Mouse (Mus musculus) forebrain, embryonic 11.5 days (tissue): ENCODE measurements around the gene Dmwd. TPM values are rescaled to one million over a fixed set of nuclear protein-coding genes. Genes with fewer than 3 reads are reported as not detected.

Experiments used
- ATAC-seq: fragments of 200-750 bp; cut with Nextera tagmentation; replicated peaks from 2 replicates; pipeline ENCODE4 v1.8.0; 2017; ENCODE audit warnings: moderate TSS enrichment; ENCODE audit not compliant: low FRiP score
- DNase-seq: peaks from one replicate; pipeline ENCODE4 v3.0.0-alpha.2; 2017; ENCODE audit warnings: low spot score
- H3K27ac ChIP-seq: fragments of 300-500 bp; sonication (generic); 2 replicates; pipeline ENCODE4 v1.5.1; 2014; ENCODE audit warnings: low read depth, low read length
- H3K27me3 ChIP-seq: fragments of 300-500 bp; sonication (generic); 2 replicates; pipeline ENCODE4 v1.6.1; 2014; ENCODE audit warnings: mild to moderate bottlenecking, low read length, mixed read lengths; ENCODE audit not compliant: control insufficient read depth, insufficient read depth
- H3K36me3 ChIP-seq: fragments of 300-500 bp; sonication (generic); 2 replicates; pipeline ENCODE4 v1.6.1; 2014; ENCODE audit warnings: mild to moderate bottlenecking, low read length, moderate library complexity, mixed read lengths; ENCODE audit not compliant: control insufficient read depth, insufficient read depth
- H3K4me1 ChIP-seq: fragments of 300-500 bp; sonication (generic); replicated peaks from 2 replicates; pipeline ENCODE4 v1.6.1; 2014; ENCODE audit warnings: low read length, mixed read lengths; ENCODE audit not compliant: control insufficient read depth, insufficient read depth
- H3K4me2 ChIP-seq: fragments of 300-500 bp; sonication (generic); 2 replicates; pipeline ENCODE4 v1.6.1; 2014; ENCODE audit warnings: low read depth, mild to moderate bottlenecking, low read length, moderate library complexity, mixed read lengths; ENCODE audit not compliant: severe bottlenecking
- H3K4me3 ChIP-seq: fragments of 300-500 bp; sonication (generic); 2 replicates; pipeline ENCODE4 v1.5.1; 2014; ENCODE audit warnings: low read depth, low read length
- H3K9ac ChIP-seq: fragments of 300-500 bp; sonication (generic); 2 replicates; pipeline ENCODE4 v1.6.1; 2014; ENCODE audit warnings: low read length
- H3K9me3 ChIP-seq: fragments of 300-500 bp; sonication (generic); 2 replicates; pipeline ENCODE4 v1.6.1; 2016; ENCODE audit warnings: low read length, mixed read lengths; ENCODE audit not compliant: control insufficient read depth
- WGBS: fragments of 180-500 bp; shearing (Covaris S2); extraction: QIAGEN DNeasy Blood & Tissue Kit; methylation state at CpG from one replicate; pipeline ENCODE4 v1.1.7; 2014; 5-methylcytosine and 5-hydroxymethylcytosine counted together
- polyA plus RNA-seq: library from polyadenylated mRNA; unstranded; fragments of >200 nt; fragmentation: Nextera tagmentation; extraction: Ambion mirVana; gene quantifications from 2 replicates; pipeline ENCODE4 v1.2.1, GENCODE M21; 2014

The Dmwd gene
- polyA plus RNA-seq, 1 experiment from 2014 or later: 20.9 TPM

GRCm38 (mm10) chr7:19050172-19050571 is 25.9 kb upstream of the Dmwd start:
- no peaks in the 10 kb centered on the region for H3K9me3 ChIP-seq
- H3K27me3 ChIP-seq: no peaks in the 10 kb centered on the region
- no peak overlapping the region for H3K4me3 ChIP-seq
- ATAC-seq (no peak), DNase-seq (no peak)
- no peaks in the 10 kb centered on the region for H3K4me1 ChIP-seq
- no peak overlapping the region for H3K4me2 ChIP-seq
- 86% methylated on average over 8 of the region's 8 CpGs for WGBS
- no peak overlapping the region for H3K27ac ChIP-seq
- peaks cover 28% of the 10 kb centered on the region for H3K36me3 ChIP-seq
- no peak overlapping the region for H3K9ac ChIP-seq

- Histone ChIP-seq H3K4me2 (no peak overlapping the region), H3K27me3 (no peaks in the 10 kb centered on the region), H3K4me3 (no peak overlapping the region), H3K4me1 (no peaks in the 10 kb centered on the region), H3K9ac (no peak overlapping the region), H3K27ac (no peak overlapping the region), H3K36me3 (peaks cover 22% of the 10 kb centered on the region), H3K9me3 (no peaks in the 10 kb centered on the region)
- whole genome bisulfite sequencing: 75% methylated on average over 4 of the region's 4 CpGs
- ATAC-seq: no peak
- no peak for DNase-seq
Measured at GRCm38 (mm10) chr7:19051161-19051560, 24.9 kb upstream of the Dmwd start.

DNA sequence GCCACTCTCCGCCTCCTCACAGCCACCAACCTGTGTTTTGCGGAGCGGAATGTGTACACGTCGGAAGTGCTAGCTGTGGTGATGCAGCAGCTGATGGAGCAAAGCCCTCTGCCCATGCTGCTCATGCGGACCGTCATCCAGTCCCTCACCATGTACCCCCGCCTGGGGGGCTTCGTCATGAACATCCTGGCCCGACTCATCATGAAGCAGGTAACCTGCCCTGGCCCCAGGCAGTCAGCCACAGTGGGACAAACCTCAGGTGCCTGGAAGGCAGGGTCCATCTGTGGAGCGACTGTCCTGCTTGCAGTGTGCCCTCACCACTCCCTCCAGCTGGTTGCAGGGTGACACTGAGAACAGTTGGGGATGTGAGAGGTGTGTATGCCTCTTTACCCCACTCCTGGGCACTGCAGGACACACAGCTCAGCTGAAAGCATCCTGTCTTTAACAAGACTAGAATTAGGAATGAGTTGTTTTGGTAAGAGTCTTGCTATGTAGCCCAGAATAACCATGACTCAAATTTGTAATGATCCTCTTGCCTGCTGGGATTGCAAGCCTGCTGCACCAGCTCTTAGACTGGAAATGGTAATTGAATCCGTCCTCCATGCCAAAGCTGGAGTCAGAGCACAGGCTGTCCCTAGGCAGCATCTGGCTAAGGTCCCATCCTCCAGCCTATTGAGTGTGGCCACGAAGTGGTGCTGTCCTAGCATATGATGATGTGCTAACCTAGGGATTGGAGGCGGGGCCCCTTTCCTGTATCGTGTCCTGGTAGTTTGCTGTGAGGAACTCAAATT is 23.5 kb upstream of the Dmwd start:
- Histone ChIP-seq H3K4me3 (no peak overlapping the region), H3K4me1 (no peaks in the 10 kb centered on the region), H3K9ac (no peak overlapping the region), H3K27me3 (no peaks in the 10 kb centered on the region), H3K36me3 (peaks cover 19% of the 10 kb centered on the region), H3K4me2 (no peak overlapping the region), H3K9me3 (no peaks in the 10 kb centered on the region), H3K27ac (no peak overlapping the region)
- no peak for ATAC-seq
- 90% methylated on average over 15 of the region's 15 CpGs for WGBS
- DNase-seq: no peak

DNA sequence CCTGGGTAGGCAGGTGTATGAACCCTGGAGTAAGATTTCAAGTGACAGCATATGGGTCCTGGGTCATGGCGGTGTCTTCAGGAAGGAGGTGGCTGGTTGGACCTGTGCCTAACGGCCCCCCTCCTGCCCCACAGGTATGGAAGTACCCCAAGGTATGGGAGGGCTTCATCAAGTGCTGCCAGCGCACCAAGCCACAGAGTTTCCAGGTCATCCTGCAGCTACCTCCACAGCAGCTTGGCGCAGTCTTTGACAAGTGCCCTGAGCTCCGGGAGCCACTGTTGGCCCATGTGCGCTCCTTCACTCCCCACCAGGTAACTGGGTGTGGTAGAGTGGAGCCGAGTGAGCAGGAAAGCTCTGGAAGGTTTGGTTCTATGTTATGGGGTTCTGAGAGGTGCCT is 22.9 kb upstream of the Dmwd start:
- H3K36me3 ChIP-seq: peaks cover 18% of the 10 kb centered on the region
- no peak for DNase-seq

GRCm38 (mm10) chr7:19054047-19054776 is 21.8 kb upstream of the Dmwd start, which contains the start of gene Rsph6a:
Rsph6a (plus strand) TSS chr7:19054690.
- Histone ChIP-seq H3K36me3 (peaks cover 14% of the 10 kb centered on the region; the same call in 1 of the 2 replicates), H3K4me3 (no peak within 1 kb of the TSS; the same call in none of the 2 replicates), H3K4me1 (no peaks in the 10 kb centered on the region), H3K4me2 (peak within 1 kb of the TSS; percentile 44; the same call in 1 of the 2 replicates), H3K27ac (no peak within 1 kb of the TSS), H3K9me3 (no peaks in the 10 kb centered on the region), H3K9ac (peak within 1 kb of the TSS; percentile 29), H3K27me3 (no peaks in the 10 kb centered on the region)
- ATAC-seq: peak; percentile 76
- DNase-seq: peak; percentile 88
- WGBS: 25% methylated on average over 33 of the region's 33 CpGs

More for the DNA sequence above, 22.9 kb upstream of the Dmwd start:
- H3K27ac ChIP-seq: no peak overlapping the region
- no peaks in the 10 kb centered on the region for H3K27me3 ChIP-seq
- no peaks in the 10 kb centered on the region for H3K4me1 ChIP-seq
- no peak overlapping the region for H3K9ac ChIP-seq
- H3K9me3 ChIP-seq: no peaks in the 10 kb centered on the region
- ATAC-seq: no peak
- H3K4me2 ChIP-seq: no peak overlapping the region
- 90% methylated on average over 7 of the region's 7 CpGs for WGBS
- no peak overlapping the region for H3K4me3 ChIP-seq

DNA sequence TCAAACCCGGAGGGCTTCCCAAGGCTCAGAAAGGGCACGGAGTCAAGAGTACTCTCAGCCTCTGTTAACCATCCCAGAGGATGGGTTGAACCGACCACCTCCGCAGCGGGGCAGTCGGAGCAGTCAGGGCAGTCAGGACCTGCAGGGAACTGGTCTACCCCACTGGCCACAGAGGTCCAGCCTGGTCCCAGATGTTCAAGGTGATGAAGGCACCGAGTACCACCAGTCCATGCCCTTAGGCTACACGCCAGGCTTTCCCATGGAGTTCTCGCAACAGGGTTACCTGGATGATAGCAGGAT is 21.3 kb upstream of the Dmwd start:
- H3K9ac ChIP-seq: peak overlapping the region; percentile 29
- WGBS: 55% methylated on average over 9 of the region's 9 CpGs
- no peak overlapping the region; the same call in 1 of the 2 replicates for H3K4me3 ChIP-seq
- peak overlapping the region; percentile 44; the same call in 1 of the 2 replicates for H3K4me2 ChIP-seq
- ATAC-seq (no peak), DNase-seq (no peak)
- H3K9me3 ChIP-seq: no peaks in the 10 kb centered on the region
- no peaks in the 10 kb centered on the region for H3K4me1 ChIP-seq
- H3K36me3 ChIP-seq: peaks cover 10% of the 10 kb centered on the region; the same call in 1 of the 2 replicates
- H3K27ac ChIP-seq: no peak overlapping the region
- no peaks in the 10 kb centered on the region for H3K27me3 ChIP-seq

DNA sequence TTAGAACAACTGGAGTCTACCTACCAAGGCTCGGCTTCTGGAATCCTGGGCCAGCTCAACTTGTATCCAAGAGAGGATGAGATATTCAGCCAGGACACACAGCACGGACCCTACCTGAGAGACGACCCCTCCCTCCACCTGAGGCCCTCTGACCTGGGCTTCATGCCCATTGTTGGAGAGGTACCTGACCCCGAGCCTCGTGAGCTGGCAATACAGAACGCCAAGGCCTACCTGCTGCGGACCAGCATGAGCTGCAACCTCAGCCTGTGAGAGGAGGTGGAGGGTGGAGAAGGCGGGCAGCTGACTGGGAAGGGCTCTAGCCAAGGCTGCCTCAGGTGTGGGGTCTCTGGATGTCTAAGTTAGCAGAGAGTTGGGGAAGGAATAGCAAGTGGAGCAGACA is 20.9 kb upstream of the Dmwd start:
- H3K9ac ChIP-seq: no peak overlapping the region
- WGBS: 88% methylated on average over 8 of the region's 8 CpGs
- peaks cover 8% of the 10 kb centered on the region; the same call in 1 of the 2 replicates for H3K36me3 ChIP-seq
- no peak overlapping the region for H3K4me3 ChIP-seq
- no peaks in the 10 kb centered on the region for H3K9me3 ChIP-seq
- H3K4me2 ChIP-seq: no peak overlapping the region
- H3K4me1 ChIP-seq: no peaks in the 10 kb centered on the region
- DNase-seq (no peak), ATAC-seq (no peak)
- H3K27me3 ChIP-seq: no peaks in the 10 kb centered on the region
- no peak overlapping the region for H3K27ac ChIP-seq

- Histone ChIP-seq H3K4me2 (no peak overlapping the region), H3K36me3 (no peaks in the 10 kb centered on the region), H3K4me1 (no peaks in the 10 kb centered on the region), H3K9me3 (no peaks in the 10 kb centered on the region), H3K4me3 (no peak overlapping the region), H3K9ac (no peak overlapping the region), H3K27me3 (no peaks in the 10 kb centered on the region), H3K27ac (no peak overlapping the region)
- no peak for ATAC-seq
- 94% methylated on average over 10 of the region's 10 CpGs for WGBS
- DNase-seq: no peak
Measured at GRCm38 (mm10) chr7:19057405-19057804, 18.6 kb upstream of the Dmwd start.
